Mouse (Mus musculus): ENCODE measurements around the gene Dtx3. TPM values are rescaled to one million over a fixed set of nuclear protein-coding genes. Genes with fewer than 3 reads are reported as not detected.
"Not testable (repeated sequence)": the region's sequence is repeated elsewhere in the genome, so short reads cannot be mapped to it uniquely, and the experiment has no call there.

The Dtx3 gene
- polyA plus RNA-seq, 1 experiment from 2014 or later = 151 TPM

GRCm38 (mm10) chr10:127199474-127199873 lies 3.9 kb upstream of the Dtx3 start:
- Histone ChIP-seq H3K4me1 (replicated peaks) (peaks cover 35% of the 10 kb centered on the region), H3K27ac (no peak overlapping the region), H3K9me3 (no peaks in the 10 kb centered on the region), H3K36me3 (peaks cover 69% of the 10 kb centered on the region), H3K27me3 (ENCODE audit: insufficient read depth, poor library complexity, severe bottlenecking) (no peaks in the 10 kb centered on the region), H3K4me3 (no peak overlapping the region)
- 86% methylated on average over 11 of the region's 11 CpGs for WGBS
- DNase-seq (ENCODE audit: low spot score) = no peak

- DNase-seq (ENCODE audit: low spot score) = no peak
- 63% methylated on average over 5 of the region's 5 CpGs for WGBS
Measured at GRCm38 (mm10) chr10:127199068-127199467, 3.5 kb upstream of the Dtx3 start.

GRCm38 (mm10) chr10:127198492-127198891 lies 3.0 kb upstream of the Dtx3 start:
- 64% methylated on average over 2 of the region's 2 CpGs for WGBS

More at GRCm38 (mm10) chr10:127199068-127199467, 3.5 kb upstream of the Dtx3 start:
- H3K27ac ChIP-seq = no peak overlapping the region
- peaks cover 40% of the 10 kb centered on the region for H3K4me1 ChIP-seq (replicated peaks)
- no peak overlapping the region for H3K4me3 ChIP-seq
- H3K36me3 ChIP-seq = peaks cover 66% of the 10 kb centered on the region
- no peaks in the 10 kb centered on the region for H3K9me3 ChIP-seq
- H3K27me3 ChIP-seq (ENCODE audit: insufficient read depth, poor library complexity, severe bottlenecking) = no peaks in the 10 kb centered on the region

GRCm38 (mm10) chr10:127197505-127198110 lies 2.1 kb upstream of the Dtx3 start:
- H3K27me3 ChIP-seq (ENCODE audit: insufficient read depth, poor library complexity, severe bottlenecking) = no peaks in the 10 kb centered on the region
- peaks cover 63% of the 10 kb centered on the region for H3K36me3 ChIP-seq
- no peak overlapping the region for H3K4me3 ChIP-seq
- no peaks in the 10 kb centered on the region for H3K9me3 ChIP-seq
- no peak for DNase-seq (ENCODE audit: low spot score)
- H3K4me1 ChIP-seq (replicated peaks) = peaks cover 48% of the 10 kb centered on the region
- H3K27ac ChIP-seq = peak overlapping the region; percentile 54; the same call in 1 of the 2 replicates
- 90% methylated on average over 11 of the region's 11 CpGs for WGBS

More at GRCm38 (mm10) chr10:127198492-127198891, 3.0 kb upstream of the Dtx3 start:
- Histone ChIP-seq H3K4me1 (replicated peaks) (peaks cover 40% of the 10 kb centered on the region), H3K27me3 (ENCODE audit: insufficient read depth, poor library complexity, severe bottlenecking) (no peaks in the 10 kb centered on the region), H3K27ac (no peak overlapping the region), H3K9me3 (no peaks in the 10 kb centered on the region), H3K36me3 (peaks cover 63% of the 10 kb centered on the region), H3K4me3 (no peak overlapping the region)
- no peak for DNase-seq (ENCODE audit: low spot score)

- H3K4me1 ChIP-seq (replicated peaks) = peaks cover 49% of the 10 kb centered on the region
- DNase-seq (ENCODE audit: low spot score) = no peak
- H3K4me3 ChIP-seq = no peak overlapping the region
- peaks cover 63% of the 10 kb centered on the region for H3K36me3 ChIP-seq
- peak overlapping the region; percentile 54; the same call in 1 of the 2 replicates for H3K27ac ChIP-seq
- H3K9me3 ChIP-seq = no peaks in the 10 kb centered on the region
- WGBS = 90% methylated on average over 8 of the region's 8 CpGs
- H3K27me3 ChIP-seq (ENCODE audit: insufficient read depth, poor library complexity, severe bottlenecking) = no peaks in the 10 kb centered on the region
Measured at GRCm38 (mm10) chr10:127197104-127197503, 1.6 kb upstream of the Dtx3 start.

- WGBS = 6% methylated on average over 5 of the region's 5 CpGs
- peak; percentile 60 for DNase-seq (ENCODE audit: low spot score)
- peaks cover 51% of the 10 kb centered on the region for H3K4me1 ChIP-seq (replicated peaks)
- H3K9me3 ChIP-seq = no peaks in the 10 kb centered on the region
- H3K36me3 ChIP-seq = peaks cover 63% of the 10 kb centered on the region
- peak overlapping the region; percentile 99 for H3K4me3 ChIP-seq
- H3K27me3 ChIP-seq (ENCODE audit: insufficient read depth, poor library complexity, severe bottlenecking) = no peaks in the 10 kb centered on the region
- H3K27ac ChIP-seq = peak overlapping the region; percentile 99
Measured at GRCm38 (mm10) chr10:127196392-127196791, 864 bp upstream of the Dtx3 start.

GRCm38 (mm10) chr10:127194428-127195327 lies 850 bp downstream of the Dtx3 start:
- Histone ChIP-seq H3K36me3 (peaks cover 59% of the 10 kb centered on the region), H3K4me3 (peak overlapping the region; percentile 99), H3K4me1 (replicated peaks) (peaks cover 68% of the 10 kb centered on the region), H3K27ac (peak overlapping the region; percentile 99), H3K27me3 (ENCODE audit: insufficient read depth, poor library complexity, severe bottlenecking) (0 out of 2 replicates have a peak, but pooled peaks cover 3% of the 10 kb centered on the region), H3K9me3 (no peaks in the 10 kb centered on the region)
- DNase-seq (ENCODE audit: low spot score) = peak; percentile 58
- WGBS = 24% methylated on average over 22 of the region's 22 CpGs

GRCm38 (mm10) chr10:127193011-127193410 lies 2.5 kb downstream of the Dtx3 start:
- 82% methylated on average over 9 of the region's 9 CpGs for WGBS
- peaks cover 78% of the 10 kb centered on the region for H3K4me1 ChIP-seq (replicated peaks)
- H3K27me3 ChIP-seq (ENCODE audit: insufficient read depth, poor library complexity, severe bottlenecking) = 0 out of 2 replicates have a peak, but pooled peaks cover 3% of the 10 kb centered on the region
- H3K36me3 ChIP-seq = peaks cover 42% of the 10 kb centered on the region
- 0 out of 2 replicates have a peak overlapping the region, but pooled peaks have one; percentile 9 for H3K27ac ChIP-seq
- H3K4me3 ChIP-seq = peak overlapping the region; percentile 14
- no peaks in the 10 kb centered on the region for H3K9me3 ChIP-seq
- DNase-seq (ENCODE audit: low spot score) = no peak

GRCm38 (mm10) chr10:127192057-127192328 lies 3.5 kb downstream of the Dtx3 start:
- H3K9me3 ChIP-seq; H3K4me3 ChIP-seq; DNase-seq (ENCODE audit: low spot score); H3K27me3 ChIP-seq (ENCODE audit: insufficient read depth, poor library complexity, severe bottlenecking); H3K27ac ChIP-seq: not testable (repeated sequence)
- Histone ChIP-seq H3K4me1 (replicated peaks) (peaks cover 78% of the 10 kb centered on the region), H3K36me3 (peaks cover 35% of the 10 kb centered on the region)
- WGBS = 90% methylated on average over 1 of the region's 1 CpGs

- peaks cover 3% of the 10 kb centered on the region; the same call in 1 of the 2 replicates for H3K9me3 ChIP-seq
- peaks cover 6% of the 10 kb centered on the region; the same call in 1 of the 2 replicates for H3K27me3 ChIP-seq (ENCODE audit: insufficient read depth, poor library complexity, severe bottlenecking)
- 77% methylated on average over 19 of the region's 19 CpGs for WGBS
- H3K36me3 ChIP-seq = peaks cover 40% of the 10 kb centered on the region
- peak overlapping the region; percentile 76; the same call in 1 of the 2 replicates for H3K4me3 ChIP-seq
- no peak for DNase-seq (ENCODE audit: low spot score)
- H3K27ac ChIP-seq = peak overlapping the region; percentile 94; the same call in 1 of the 2 replicates
- peaks cover 74% of the 10 kb centered on the region for H3K4me1 ChIP-seq (replicated peaks)
Measured at GRCm38 (mm10) chr10:127191191-127192056, 4.1 kb downstream of the Dtx3 start.

- WGBS = 35% methylated on average over 14 of the region's 14 CpGs
- no peak for DNase-seq (ENCODE audit: low spot score)
Measured at GRCm38 (mm10) chr10:127190398-127191190, 4.9 kb downstream of the Dtx3 start.

More at GRCm38 (mm10) chr10:127190398-127191190, 4.9 kb downstream of the Dtx3 start:
- H3K36me3 ChIP-seq = peaks cover 46% of the 10 kb centered on the region
- peaks cover 3% of the 10 kb centered on the region; the same call in 1 of the 2 replicates for H3K9me3 ChIP-seq
- H3K27ac ChIP-seq = peak overlapping the region; percentile 94
- peaks cover 69% of the 10 kb centered on the region for H3K4me1 ChIP-seq (replicated peaks)
- H3K4me3 ChIP-seq = peak overlapping the region; percentile 76
- peaks cover 10% of the 10 kb centered on the region for H3K27me3 ChIP-seq (ENCODE audit: insufficient read depth, poor library complexity, severe bottlenecking)
